Mouse (Mus musculus): Measurements from ENCODE around the gene Adamts9. TPM values are rescaled to one million over a fixed set of nuclear protein-coding genes. Genes with fewer than 3 reads are reported as not detected.
A peak's percentile ranks its signal among the peaks of the same experiment; 100 is the strongest.

Adamts9 gene
- total and polyA plus RNA-seq, 2 experiments from 2014 or later, result 3.9 to 35.5 TPM

GRCm38 (mm10) chr6:92944048-92944685 is 875 bp upstream of the Adamts9 start:
- H3K9ac ChIP-seq (replicated peaks; ENCODE audit: low read depth, low read length), result peak overlapping the region; percentile 86
- no peaks in the 10 kb centered on the region; the same call in 1 of the 2 replicates for H3K9me3 ChIP-seq (replicated peaks; ENCODE audit: control insufficient read depth, low read length)
- WGBS, result 11% methylated on average over 14 of the region's 14 CpGs
- H3K4me1 ChIP-seq (ENCODE audit: control insufficient read depth, insufficient read depth), result peaks cover 7% of the 10 kb centered on the region; the same call in 1 of the 2 replicates
- H3K27ac ChIP-seq (ENCODE audit: low read depth), result peak overlapping the region; percentile 96
- no peaks in the 10 kb centered on the region for H3K27me3 ChIP-seq (ENCODE audit: control insufficient read depth, insufficient read depth, low read length)
- DNase-seq (ENCODE audit: low spot score) (peak; percentile 23), ATAC-seq (ENCODE audit: insufficient read depth, low read depth) (no peak)
- H3K4me2 ChIP-seq (ENCODE audit: low read depth, low read length), result peak overlapping the region; percentile 95
- TF ChIP-seq CTCF (IDR thresholded peaks at IDR 0.05; ENCODE audit: low read depth) (no peak), EP300 (IDR thresholded peaks at IDR 0.05; ENCODE audit: low read depth) (no peak)
- H3K36me3 ChIP-seq (replicated peaks; ENCODE audit: control insufficient read depth, insufficient read depth, low read length), result no peaks in the 10 kb centered on the region
- peak overlapping the region; percentile 87 for H3K4me3 ChIP-seq (ENCODE audit: low read depth, low read length)

- no peaks in the 10 kb centered on the region for H3K9me3 ChIP-seq (replicated peaks; ENCODE audit: control insufficient read depth, low read length)
- peak overlapping the region; percentile 87 for H3K4me3 ChIP-seq (ENCODE audit: low read depth, low read length)
- no peak for TF ChIP-seq CTCF (IDR thresholded peaks at IDR 0.05; ENCODE audit: low read depth)
- TF ChIP-seq EP300 (IDR thresholded peaks at IDR 0.05; ENCODE audit: low read depth), result no peak
- peak overlapping the region; percentile 86 for H3K9ac ChIP-seq (replicated peaks; ENCODE audit: low read depth, low read length)
- peaks cover 7% of the 10 kb centered on the region; the same call in 1 of the 2 replicates for H3K4me1 ChIP-seq (ENCODE audit: control insufficient read depth, insufficient read depth)
- H3K27me3 ChIP-seq (ENCODE audit: control insufficient read depth, insufficient read depth, low read length), result no peaks in the 10 kb centered on the region
- H3K36me3 ChIP-seq (replicated peaks; ENCODE audit: control insufficient read depth, insufficient read depth, low read length), result peaks cover 11% of the 10 kb centered on the region
- ATAC-seq (ENCODE audit: insufficient read depth, low read depth) (no peak), DNase-seq (ENCODE audit: low spot score) (peak; percentile 36)
- WGBS, result under 1% methylated on average over 30 of the region's 30 CpGs
- H3K27ac ChIP-seq (ENCODE audit: low read depth), result peak overlapping the region; percentile 96
- peak overlapping the region; percentile 95 for H3K4me2 ChIP-seq (ENCODE audit: low read depth, low read length)
Measured at GRCm38 (mm10) chr6:92941756-92942420, 1.4 kb downstream of the Adamts9 start.

DNA sequence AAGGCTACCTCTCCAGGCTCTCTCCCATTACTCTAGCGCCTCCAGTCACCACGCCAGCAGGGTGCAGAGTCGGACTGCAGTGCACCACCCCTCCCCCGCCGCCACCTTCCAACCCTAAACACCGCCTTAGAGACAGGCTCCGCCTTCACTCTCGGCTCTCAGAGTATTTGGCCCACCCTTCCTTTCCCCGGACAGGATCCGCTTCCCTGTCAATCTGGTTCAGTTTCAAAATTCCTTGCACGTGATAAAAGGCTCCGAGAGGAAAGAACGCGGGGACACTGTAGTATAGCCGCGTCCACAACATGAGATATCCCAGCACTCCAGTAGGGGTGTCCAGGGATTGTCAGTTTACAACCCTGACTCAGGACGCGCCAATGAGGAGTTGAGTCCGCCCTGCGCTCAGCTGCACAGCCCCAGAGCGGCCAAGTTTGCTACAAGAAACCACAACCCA is 2.0 kb downstream of the Adamts9 start:
- no peaks in the 10 kb centered on the region for H3K27me3 ChIP-seq (ENCODE audit: control insufficient read depth, insufficient read depth, low read length)
- peak overlapping the region; percentile 95 for H3K4me2 ChIP-seq (ENCODE audit: low read depth, low read length)
- H3K36me3 ChIP-seq (replicated peaks; ENCODE audit: control insufficient read depth, insufficient read depth, low read length), result peaks cover 17% of the 10 kb centered on the region
- peaks cover 7% of the 10 kb centered on the region; the same call in 1 of the 2 replicates for H3K4me1 ChIP-seq (ENCODE audit: control insufficient read depth, insufficient read depth)
- H3K4me3 ChIP-seq (ENCODE audit: low read depth, low read length), result peak overlapping the region; percentile 87
- ATAC-seq (ENCODE audit: insufficient read depth, low read depth) (peak; percentile 89), DNase-seq (ENCODE audit: low spot score) (peak; percentile 98)
- peak overlapping the region; percentile 96 for H3K27ac ChIP-seq (ENCODE audit: low read depth)
- TF ChIP-seq EP300 (IDR thresholded peaks at IDR 0.05; ENCODE audit: low read depth) (peak; percentile 89), CTCF (IDR thresholded peaks at IDR 0.05; ENCODE audit: low read depth) (peak; percentile 62)
- under 1% methylated on average over 21 of the region's 21 CpGs for WGBS
- H3K9ac ChIP-seq (replicated peaks; ENCODE audit: low read depth, low read length), result peak overlapping the region; percentile 86
- no peaks in the 10 kb centered on the region for H3K9me3 ChIP-seq (replicated peaks; ENCODE audit: control insufficient read depth, low read length)

GRCm38 (mm10) chr6:92940191-92941131 is 2.8 kb downstream of the Adamts9 start:
- peaks cover 7% of the 10 kb centered on the region; the same call in 1 of the 2 replicates for H3K4me1 ChIP-seq (ENCODE audit: control insufficient read depth, insufficient read depth)
- H3K9me3 ChIP-seq (replicated peaks; ENCODE audit: control insufficient read depth, low read length), result no peaks in the 10 kb centered on the region
- DNase-seq (ENCODE audit: low spot score) (peak; percentile 86), ATAC-seq (ENCODE audit: insufficient read depth, low read depth) (peak; percentile 12; the same call in 1 of the 2 replicates)
- under 1% methylated on average over 37 of the region's 37 CpGs for WGBS
- peak overlapping the region; percentile 96 for H3K27ac ChIP-seq (ENCODE audit: low read depth)
- H3K36me3 ChIP-seq (replicated peaks; ENCODE audit: control insufficient read depth, insufficient read depth, low read length), result peaks cover 24% of the 10 kb centered on the region
- peak overlapping the region; percentile 87 for H3K4me3 ChIP-seq (ENCODE audit: low read depth, low read length)
- H3K9ac ChIP-seq (replicated peaks; ENCODE audit: low read depth, low read length), result peak overlapping the region; percentile 71
- TF ChIP-seq EP300 (IDR thresholded peaks at IDR 0.05; ENCODE audit: low read depth) (no peak; the same call in 1 of the 2 replicates), CTCF (IDR thresholded peaks at IDR 0.05; ENCODE audit: low read depth) (no peak)
- peak overlapping the region; percentile 95 for H3K4me2 ChIP-seq (ENCODE audit: low read depth, low read length)
- H3K27me3 ChIP-seq (ENCODE audit: control insufficient read depth, insufficient read depth, low read length), result no peaks in the 10 kb centered on the region

- Histone ChIP-seq H3K36me3 (replicated peaks; ENCODE audit: control insufficient read depth, insufficient read depth, low read length) (peaks cover 64% of the 10 kb centered on the region), H3K9ac (replicated peaks; ENCODE audit: low read depth, low read length) (no peak overlapping the region), H3K4me1 (ENCODE audit: control insufficient read depth, insufficient read depth) (peaks cover 6% of the 10 kb centered on the region; the same call in 1 of the 2 replicates), H3K27me3 (ENCODE audit: control insufficient read depth, insufficient read depth, low read length) (no peaks in the 10 kb centered on the region), H3K4me3 (ENCODE audit: low read depth, low read length) (no peak overlapping the region), H3K9me3 (replicated peaks; ENCODE audit: control insufficient read depth, low read length) (no peaks in the 10 kb centered on the region), H3K27ac (ENCODE audit: low read depth) (no peak overlapping the region), H3K4me2 (ENCODE audit: low read depth, low read length) (no peak overlapping the region)
- ATAC-seq (ENCODE audit: insufficient read depth, low read depth), result no peak
- no peak for DNase-seq (ENCODE audit: low spot score)
- 71% methylated on average over 5 of the region's 5 CpGs for WGBS
- no peak for TF ChIP-seq EP300 (IDR thresholded peaks at IDR 0.05; ENCODE audit: low read depth)
- TF ChIP-seq CTCF (IDR thresholded peaks at IDR 0.05; ENCODE audit: low read depth), result no peak
Measured at GRCm38 (mm10) chr6:92928261-92928660, 15.0 kb downstream of the Adamts9 start.

All from heart, postnatal 0 days (tissue).